Mouse (Mus musculus) thymus, postnatal 25 days (tissue): ENCODE measurements at regions not wholly inside any gene's neighbourhood (a gene's known extent, or its start where the extent isn't known, plus 50 kb on each side); places are given as distances from the start of the nearest gene placed in this dataset.

Source experiments
- DNase-seq: peaks from one replicate; pipeline ENCODE4 v3.0.0; 2022

GRCm38 (mm10) chr1:98192671-98193070 lies 97.2 kb upstream of the Pam start:
- DNase-seq: no peak

GRCm38 (mm10) chr1:98192044-98192484 lies 96.6 kb upstream of the Pam start:
- DNase-seq: no peak

GRCm38 (mm10) chr1:98191331-98191730 lies 95.9 kb upstream of the Pam start:
- DNase-seq: no peak

- no peak for DNase-seq
Measured at GRCm38 (mm10) chr1:98190741-98191140, 95.3 kb upstream of the Pam start.

- no peak for DNase-seq
Measured at GRCm38 (mm10) chr1:98189991-98190471, 94.6 kb upstream of the Pam start.

- DNase-seq: no peak
Measured at GRCm38 (mm10) chr1:98180372-98180771, 84.9 kb upstream of the Pam start.

- DNase-seq: peak; percentile 55
Measured at GRCm38 (mm10) chr1:98179030-98179429, 83.6 kb upstream of the Pam start.

- DNase-seq: no peak
Measured at GRCm38 (mm10) chr1:98174811-98175132, 79.3 kb upstream of the Pam start.

GRCm38 (mm10) chr1:98173907-98174810 lies 78.7 kb upstream of the Pam start:
- no peak for DNase-seq

GRCm38 (mm10) chr1:98173431-98173830 lies 78.0 kb upstream of the Pam start:
- DNase-seq: no peak

- no peak for DNase-seq
Measured at GRCm38 (mm10) chr1:98171291-98171690, 75.8 kb upstream of the Pam start.

- DNase-seq: no peak
Measured at GRCm38 (mm10) chr1:98169352-98169751, 73.9 kb upstream of the Pam start.

- DNase-seq: no peak
Measured at GRCm38 (mm10) chr1:98167800-98168199, 72.4 kb upstream of the Pam start.

- DNase-seq: no peak
Measured at GRCm38 (mm10) chr1:98162639-98162927, 67.1 kb upstream of the Pam start.

GRCm38 (mm10) chr1:98161882-98162638 lies 66.6 kb upstream of the Pam start:
- no peak for DNase-seq

- DNase-seq: no peak
Measured at GRCm38 (mm10) chr1:98158969-98159368, 63.5 kb upstream of the Pam start.

- no peak for DNase-seq
Measured at GRCm38 (mm10) chr1:98147361-98147760, 51.9 kb upstream of the Pam start.
